Mouse (Mus musculus) adrenal gland, postnatal 25 days (tissue): ENCODE data around the gene Dlgap1. TPM values are rescaled to one million over a fixed set of nuclear protein-coding genes. Genes with fewer than 3 reads are reported as not detected.

Experiments used
- DNase-seq: peaks from one replicate; pipeline ENCODE4 v3.0.0; 2021; ENCODE audit warnings: mixed read lengths
- total RNA-seq: library from RNA; stranded (reverse); gene quantifications from 2 replicates; pipeline ENCODE4 v1.2.3, GENCODE M21; 2021

Dlgap1 gene
- total RNA-seq, 1 experiment from 2014 or later: 55.1 TPM

DNA sequence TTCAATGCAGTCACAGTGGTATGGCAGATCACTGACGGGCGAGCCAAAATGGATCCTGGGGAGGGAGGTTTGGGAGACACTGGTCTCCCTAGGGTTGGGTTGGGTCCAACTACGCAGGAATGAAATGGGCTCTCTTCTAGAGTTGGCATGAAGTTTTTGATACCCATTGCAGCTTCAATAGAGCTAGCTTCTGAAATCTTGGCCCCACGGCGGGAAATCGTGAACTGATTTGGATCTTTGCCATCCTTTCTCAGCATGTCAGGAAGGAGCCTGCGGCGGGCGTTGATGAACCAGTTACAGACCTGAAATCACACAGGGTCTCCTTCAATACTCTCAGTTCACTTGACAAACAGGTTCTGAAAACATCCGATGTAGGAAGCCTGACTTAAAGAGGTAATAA lies 876.1 kb downstream of the Dlgap1 start:
- peak; percentile 26 for DNase-seq

- no peak for DNase-seq
Measured at GRCm38 (mm10) chr17:70845543-70845942, 876.7 kb downstream of the Dlgap1 start.

GRCm38 (mm10) chr17:70846111-70846644 lies 877.3 kb downstream of the Dlgap1 start:
- no peak for DNase-seq

DNA sequence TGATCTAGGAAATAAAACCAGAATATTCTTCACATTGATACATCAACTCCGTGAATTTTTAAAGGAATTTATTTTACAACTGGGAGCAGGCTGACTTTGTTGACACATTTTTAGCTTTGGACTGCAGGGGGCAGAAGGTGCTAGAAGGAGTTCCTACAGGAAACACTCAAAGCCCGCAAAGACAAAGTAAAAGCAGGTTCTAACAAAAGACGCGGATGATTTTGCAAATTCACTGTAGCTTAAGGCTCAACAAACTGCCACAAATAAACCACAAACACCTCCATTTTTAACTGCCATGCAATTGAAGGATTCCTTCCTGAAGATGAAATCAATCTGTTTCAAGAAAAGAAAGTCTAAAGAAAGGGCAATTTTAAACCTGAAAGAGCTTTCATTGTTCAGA lies 878.2 kb downstream of the Dlgap1 start:
- no peak for DNase-seq

DNA sequence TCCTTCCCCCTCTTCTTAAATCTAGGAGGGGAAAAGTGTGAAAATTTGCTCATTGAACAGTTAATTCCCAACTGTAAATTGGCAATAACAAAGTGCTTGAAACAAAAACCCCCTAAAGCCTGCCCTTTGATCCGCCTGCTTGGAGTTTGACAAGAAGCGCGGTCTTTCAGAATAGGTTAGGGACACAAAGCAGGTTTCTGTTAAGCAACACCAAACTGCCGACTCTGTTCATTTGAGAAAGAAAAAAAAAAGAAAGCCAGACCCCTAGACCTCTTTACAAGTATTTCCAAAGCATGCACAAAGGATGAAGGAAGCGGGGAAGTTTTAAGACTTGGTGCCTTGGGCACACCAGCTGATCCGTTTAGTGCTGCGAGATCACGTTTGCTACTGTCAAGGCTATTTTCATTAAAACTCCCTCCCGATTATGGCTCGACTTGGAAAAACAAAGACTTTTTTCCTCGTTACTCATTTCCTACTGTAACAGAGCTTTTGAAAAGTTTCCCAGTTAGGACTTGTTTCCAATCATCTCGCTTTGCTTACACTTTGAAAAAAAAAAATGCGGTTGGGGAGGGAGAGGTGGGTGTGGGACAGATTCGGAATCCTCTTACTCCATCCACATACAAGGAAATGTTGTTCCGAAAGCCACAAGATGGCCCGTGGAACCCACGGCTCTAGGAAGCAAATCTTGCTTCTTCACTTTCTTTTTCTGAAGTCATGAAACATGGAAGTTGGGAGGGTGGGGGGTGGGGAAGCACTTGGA lies 879.1 kb downstream of the Dlgap1 start:
- DNase-seq: no peak

DNA sequence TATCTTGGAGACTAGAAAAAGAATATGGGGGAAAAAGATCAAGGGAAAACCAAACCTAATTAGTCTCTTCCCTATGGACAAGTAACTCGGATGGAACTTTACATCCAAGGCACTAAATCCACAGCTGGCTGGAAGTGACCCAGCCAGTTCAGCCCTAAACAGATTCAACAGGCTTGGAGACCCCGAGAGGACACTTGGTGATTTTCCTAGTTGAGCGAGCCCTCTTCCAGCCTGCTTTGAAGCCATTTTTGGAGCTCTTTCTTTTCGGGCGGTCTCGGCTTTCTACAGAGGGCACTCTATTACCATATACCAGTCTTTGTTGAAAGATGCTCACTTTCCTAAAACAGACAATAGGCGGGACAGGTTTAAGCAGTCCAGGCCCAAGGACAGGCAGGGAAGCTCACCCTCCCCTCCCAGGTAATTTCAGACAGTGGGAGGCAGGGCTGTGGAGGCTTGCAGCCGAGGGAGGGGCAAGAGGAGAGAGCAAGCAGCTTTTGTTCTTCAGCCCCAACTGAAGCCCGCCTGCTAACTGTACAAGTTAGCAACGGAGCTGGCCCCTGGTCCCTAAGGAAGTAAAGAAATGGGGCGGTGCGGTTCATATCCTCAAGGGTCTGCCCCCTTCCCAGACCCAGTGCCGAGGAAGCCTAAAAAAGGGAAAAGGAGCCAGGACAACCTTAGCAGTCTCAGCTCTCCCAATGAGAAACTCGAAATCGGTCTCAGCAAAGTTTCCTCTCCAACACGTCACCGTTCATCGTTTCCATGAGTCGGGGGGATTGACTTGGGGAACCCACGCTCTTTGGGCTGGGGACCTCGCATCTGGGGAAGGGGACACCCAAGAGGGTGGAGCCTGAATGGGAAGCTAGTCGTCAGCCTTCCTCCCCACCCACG lies 879.9 kb downstream of the Dlgap1 start:
- DNase-seq: peak; percentile 45

GRCm38 (mm10) chr17:70849399-70850232 lies 880.7 kb downstream of the Dlgap1 start:
- DNase-seq: peak; percentile 94

GRCm38 (mm10) chr17:70850233-70850995 lies 881.5 kb downstream of the Dlgap1 start:
- DNase-seq: peak; percentile 70

DNA sequence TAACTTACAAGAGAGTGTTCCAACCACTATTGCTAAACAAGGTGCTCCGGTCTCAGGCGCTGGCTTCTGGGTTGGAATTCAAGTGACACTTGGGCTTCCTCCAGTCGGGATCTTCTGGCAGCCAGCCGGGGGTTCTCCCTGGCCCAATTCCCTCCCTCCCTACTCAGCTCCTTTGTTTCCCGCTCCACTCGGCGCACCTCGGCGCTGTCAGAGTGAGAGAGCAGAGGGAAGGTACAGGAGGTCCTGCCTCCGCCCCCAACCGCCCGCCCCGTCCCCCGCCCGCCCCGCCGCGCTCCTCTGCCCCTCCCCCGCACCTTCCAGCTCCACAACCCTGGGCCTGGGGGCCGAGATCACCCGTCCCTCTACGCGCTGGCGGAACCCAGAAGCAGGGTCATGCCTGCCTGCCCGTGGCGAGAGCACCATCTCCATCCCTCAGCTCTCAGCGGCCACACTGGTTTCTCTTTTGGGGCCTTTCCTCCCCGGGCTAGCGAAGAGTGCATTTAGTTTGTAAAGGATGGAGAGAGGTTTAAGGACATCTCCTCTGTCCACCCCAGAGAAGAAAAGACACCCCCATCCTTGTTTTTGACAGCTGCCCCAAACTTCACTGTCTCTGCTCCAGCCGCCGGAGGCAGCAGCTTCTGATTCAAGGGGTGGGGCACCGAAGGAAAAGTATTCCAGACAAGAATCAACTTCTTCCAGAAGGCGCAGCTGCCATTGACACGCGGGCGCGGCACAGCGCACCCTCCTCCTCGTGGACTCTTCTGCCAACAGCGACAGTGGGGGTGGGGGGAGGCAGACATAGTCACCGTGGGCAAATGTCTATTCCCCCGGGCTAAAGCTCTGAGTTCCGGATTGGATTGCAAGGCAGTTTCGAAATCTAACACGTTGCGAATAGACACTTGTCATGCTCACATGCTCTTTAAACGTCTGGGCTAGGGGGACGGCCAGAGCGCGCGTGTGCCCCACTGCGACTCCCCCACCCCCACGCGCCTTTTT lies 882.4 kb downstream of the Dlgap1 start:
- DNase-seq: peak; percentile 86

GRCm38 (mm10) chr17:70852011-70852685 lies 883.3 kb downstream of the Dlgap1 start:
- DNase-seq: peak; percentile 40

- peak; percentile 86 for DNase-seq
Measured at GRCm38 (mm10) chr17:70852686-70853386, 884.0 kb downstream of the Dlgap1 start.

DNA sequence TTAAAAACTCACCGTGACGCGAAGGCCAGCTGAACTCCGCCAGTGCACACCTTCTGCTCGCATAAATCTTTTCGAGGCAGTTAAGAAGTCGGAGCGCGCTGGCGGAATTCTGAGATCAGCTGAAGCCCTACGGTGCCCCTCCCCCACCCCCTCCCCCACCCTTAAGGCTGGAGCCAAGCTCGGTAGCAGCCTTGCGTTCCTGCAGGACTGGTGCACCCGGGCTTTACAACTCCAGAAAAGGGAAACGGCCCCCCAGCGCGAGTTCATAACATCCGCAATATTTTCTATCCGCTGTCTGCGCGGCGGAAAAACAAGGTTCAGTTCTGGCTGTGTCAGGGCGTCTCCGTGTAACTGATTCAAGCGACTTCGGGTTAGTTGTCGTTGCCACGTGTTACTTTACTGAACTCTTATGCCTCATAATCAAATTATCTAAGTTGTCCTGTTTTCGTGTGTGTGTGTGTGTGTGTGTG lies 884.6 kb downstream of the Dlgap1 start, which contains the start of gene Tgif1:
Gene Tgif1 (minus strand): TSS at position 111 of the 470 bp plus-strand sequence.
- peak; percentile 55 for DNase-seq

GRCm38 (mm10) chr17:70854021-70854420 lies 885.1 kb downstream of the Dlgap1 start:
- no peak for DNase-seq

- DNase-seq: peak; percentile 46
Measured at GRCm38 (mm10) chr17:70856871-70857415, 888.1 kb downstream of the Dlgap1 start.

DNA sequence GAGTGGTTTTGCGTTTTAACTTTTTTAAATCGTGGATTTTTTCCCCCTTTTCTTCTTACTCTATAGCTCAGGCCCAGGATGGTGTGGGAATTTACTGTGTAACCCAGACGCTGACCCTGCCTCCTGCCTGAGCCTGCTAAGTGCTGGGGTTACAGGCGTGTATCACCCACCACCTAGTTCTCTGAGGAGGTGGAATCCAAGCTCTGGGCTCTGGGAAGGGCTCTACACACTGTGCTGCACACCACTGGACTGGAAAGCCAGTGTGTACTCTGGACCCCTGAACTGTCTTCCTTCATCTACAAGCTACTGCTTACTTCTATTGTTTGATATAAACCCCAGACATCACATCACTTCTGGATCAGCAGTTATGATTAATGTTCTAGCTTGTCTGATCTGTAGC lies 889.9 kb downstream of the Dlgap1 start:
- no peak for DNase-seq

DNA sequence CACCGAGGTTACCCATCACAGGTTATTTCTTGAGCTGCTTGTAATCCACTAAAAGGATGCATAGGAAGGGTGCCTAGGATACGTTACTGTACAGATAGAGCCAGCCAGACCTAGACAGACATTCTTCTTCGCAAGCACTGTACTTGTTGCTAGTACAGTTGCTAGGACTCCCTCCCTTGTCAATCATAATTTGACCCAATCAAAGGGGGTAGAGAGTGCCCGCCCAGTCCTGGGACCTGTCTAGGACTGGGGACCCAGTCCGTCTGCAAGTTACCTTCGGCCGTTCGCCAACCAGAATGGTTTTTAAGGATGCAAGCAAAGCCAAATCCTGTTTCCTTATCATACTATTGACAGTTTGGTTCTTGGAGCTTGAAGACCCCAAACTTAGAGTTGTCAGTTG lies 895.2 kb downstream of the Dlgap1 start:
- DNase-seq: no peak

GRCm38 (mm10) chr17:70864645-70865044 lies 895.8 kb downstream of the Dlgap1 start:
- no peak for DNase-seq

DNA sequence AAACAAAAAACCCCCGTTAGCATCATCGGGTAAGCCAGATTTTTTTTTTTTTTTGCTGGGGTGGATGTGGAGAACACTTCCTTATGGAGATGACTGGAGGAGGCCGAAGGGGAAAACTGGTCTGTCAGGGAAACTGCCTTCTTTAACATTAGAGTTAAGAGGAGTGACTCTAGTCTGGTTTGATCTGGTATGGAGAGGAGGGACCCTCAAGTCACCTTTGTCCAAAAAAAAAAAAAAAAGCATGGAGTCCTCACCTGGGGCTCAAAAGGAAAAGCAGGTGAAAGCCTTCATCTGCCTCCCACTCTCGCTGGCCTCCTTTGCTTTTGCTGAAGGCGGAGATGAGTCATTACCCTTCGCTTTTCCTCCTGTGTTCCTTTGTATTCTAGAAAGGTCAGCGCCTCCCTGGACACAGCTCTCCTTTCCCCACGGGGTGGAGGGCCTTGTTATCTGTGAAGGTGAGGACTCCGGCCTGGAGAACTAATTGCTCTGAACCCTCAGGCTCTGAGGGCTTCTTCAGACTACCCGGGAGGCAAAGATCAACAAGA lies 896.3 kb downstream of the Dlgap1 start:
- no peak for DNase-seq
